Mouse (Mus musculus) liver, embryonic 11.5 days (tissue): ENCODE results near the gene Dnttip1. TPM values are rescaled to one million over a fixed set of nuclear protein-coding genes. Genes with fewer than 3 reads are reported as not detected.

Source experiments
- ATAC-seq: fragments of 200-750 bp; cut with Nextera tagmentation; replicated peaks from 2 replicates; pipeline ENCODE4 v1.8.0; 2017; ENCODE audit warnings: moderate number of reproducible peaks, mild to moderate bottlenecking, moderate TSS enrichment, moderate library complexity; ENCODE audit not compliant: low FRiP score
- DNase-seq: peaks from one replicate; pipeline ENCODE4 v3.0.0-alpha.2; 2017; ENCODE audit warnings: low spot score
- H3K27ac ChIP-seq: fragments of 300-500 bp; sonication (generic); 2 replicates; pipeline ENCODE4 v1.5.1; 2014; ENCODE audit warnings: mild to moderate bottlenecking, low read depth, low read length, control low read depth
- H3K27me3 ChIP-seq: fragments of 300-500 bp; sonication (generic); replicated peaks from 2 replicates; pipeline ENCODE4 v1.6.1; 2014; ENCODE audit warnings: low read length, mixed read lengths; ENCODE audit not compliant: control insufficient read depth, insufficient read depth
- H3K36me3 ChIP-seq: fragments of 300-500 bp; sonication (generic); 2 replicates; pipeline ENCODE4 v1.6.1; 2014; ENCODE audit warnings: mild to moderate bottlenecking, low read length, moderate library complexity, mixed read lengths; ENCODE audit not compliant: control insufficient read depth, insufficient read depth
- H3K4me1 ChIP-seq: fragments of 300-500 bp; sonication (generic); replicated peaks from 2 replicates; pipeline ENCODE4 v1.6.1; 2014; ENCODE audit warnings: low read length, mixed read lengths; ENCODE audit not compliant: control insufficient read depth, insufficient read depth
- H3K4me2 ChIP-seq: fragments of 300-500 bp; sonication (generic); 2 replicates; pipeline ENCODE4 v1.6.1; 2014; ENCODE audit warnings: mild to moderate bottlenecking, control low read depth, moderate library complexity
- H3K4me3 ChIP-seq: fragments of 300-500 bp; sonication (generic); 2 replicates; pipeline ENCODE4 v1.5.1; 2014; ENCODE audit warnings: low read depth, low read length, control low read depth
- H3K9ac ChIP-seq: fragments of 300-500 bp; sonication (generic); 2 replicates; pipeline ENCODE4 v1.6.1; 2014; ENCODE audit warnings: low read depth, low read length, control low read depth
- H3K9me3 ChIP-seq: fragments of 300-500 bp; sonication (generic); 2 replicates; pipeline ENCODE4 v1.6.1; 2016; ENCODE audit warnings: low read length, inconsistent platforms, mixed read lengths; ENCODE audit not compliant: control insufficient read depth
- WGBS: fragments of 180-500 bp; shearing (Covaris S2); extraction: QIAGEN DNeasy Blood & Tissue Kit; methylation state at CpG from one replicate; pipeline ENCODE4 v1.1.7; 2014; 5-methylcytosine and 5-hydroxymethylcytosine counted together
- polyA plus RNA-seq: library from polyadenylated mRNA; unstranded; fragments of >200 nt; fragmentation: Nextera tagmentation; extraction: Ambion mirVana; gene quantifications from 2 replicates; pipeline ENCODE4 v1.2.1, GENCODE M21; 2014

Gene Dnttip1
- polyA plus RNA-seq, 1 experiment from 2014 or later, result 50.3 TPM

DNA sequence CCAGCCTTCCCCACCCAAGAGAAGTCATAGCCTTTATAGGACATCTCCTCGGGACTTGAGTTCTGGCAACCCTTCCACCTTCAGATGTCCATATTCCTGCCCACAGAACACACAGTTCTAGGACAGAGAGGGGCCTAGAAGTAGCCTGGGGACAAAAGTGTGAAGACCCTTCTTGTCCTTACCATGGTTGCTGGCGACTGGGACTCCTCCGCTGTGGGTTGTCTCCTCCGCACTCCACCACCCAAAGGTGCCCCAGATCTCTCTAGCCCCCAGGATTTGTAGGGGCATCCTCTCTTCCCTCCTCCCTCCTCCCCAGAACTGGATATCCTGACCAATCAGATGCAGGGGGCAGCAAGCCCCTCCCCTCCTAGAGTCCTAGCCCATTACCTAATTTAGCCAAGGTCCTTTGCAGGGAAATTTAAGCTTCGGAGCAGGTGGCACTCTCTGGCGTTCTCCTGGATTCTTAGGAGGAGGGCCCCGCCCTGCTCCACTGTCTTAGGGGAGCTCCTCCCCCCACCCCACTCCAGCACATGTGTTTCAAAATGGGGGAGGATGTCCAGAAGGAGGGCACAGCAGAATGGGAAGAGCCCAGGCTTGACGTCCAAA, 33.8 kb downstream of the Dnttip1 start, which contains the start of gene Tnnc2:
Gene Tnnc2, minus strand, starts transcription at position 487 of the 606 bp plus-strand sequence.
- H3K27me3 ChIP-seq, result peaks cover 24% of the 10 kb centered on the region

GRCm38 (mm10) chr2:164781876-164782275, 36.1 kb downstream of the Dnttip1 start:
- no peak overlapping the region for H3K9ac ChIP-seq
- no peaks in the 10 kb centered on the region for H3K36me3 ChIP-seq
- DNase-seq (no peak), ATAC-seq (no peak)
- no peaks in the 10 kb centered on the region for H3K9me3 ChIP-seq
- H3K4me2 ChIP-seq, result no peak overlapping the region
- 0 out of 2 replicates have a peak, but pooled peaks cover 10% of the 10 kb centered on the region for H3K4me1 ChIP-seq
- no peak overlapping the region for H3K4me3 ChIP-seq
- H3K27me3 ChIP-seq, result peaks cover 20% of the 10 kb centered on the region
- WGBS, result 60% methylated on average over 4 of the region's 4 CpGs
- H3K27ac ChIP-seq, result no peak overlapping the region

More for the DNA sequence above, 33.8 kb downstream of the Dnttip1 start, which contains the start of gene Tnnc2:
- Histone ChIP-seq H3K9ac (no peak within 1 kb of the TSS), H3K4me2 (no peak within 1 kb of the TSS), H3K4me3 (no peak within 1 kb of the TSS), H3K4me1 (0 out of 2 replicates have a peak, but pooled peaks cover under 1% of the 10 kb centered on the region), H3K27ac (no peak within 1 kb of the TSS), H3K9me3 (no peaks in the 10 kb centered on the region), H3K36me3 (no peaks in the 10 kb centered on the region)
- DNase-seq (no peak), ATAC-seq (no peak)
- 69% methylated on average over 8 of the region's 8 CpGs for WGBS

- 71% methylated on average over 7 of the region's 7 CpGs for WGBS
- DNase-seq (no peak), ATAC-seq (no peak)
- H3K4me2 ChIP-seq, result no peak overlapping the region; the same call in 1 of the 2 replicates
- H3K4me1 ChIP-seq, result 0 out of 2 replicates have a peak, but pooled peaks cover 14% of the 10 kb centered on the region
- H3K36me3 ChIP-seq, result no peaks in the 10 kb centered on the region
- peaks cover 3% of the 10 kb centered on the region for H3K27me3 ChIP-seq
- no peaks in the 10 kb centered on the region for H3K9me3 ChIP-seq
- H3K9ac ChIP-seq, result no peak overlapping the region
- H3K4me3 ChIP-seq, result no peak overlapping the region
- H3K27ac ChIP-seq, result no peak overlapping the region
Measured at GRCm38 (mm10) chr2:164783926-164784581, 38.3 kb downstream of the Dnttip1 start.

DNA sequence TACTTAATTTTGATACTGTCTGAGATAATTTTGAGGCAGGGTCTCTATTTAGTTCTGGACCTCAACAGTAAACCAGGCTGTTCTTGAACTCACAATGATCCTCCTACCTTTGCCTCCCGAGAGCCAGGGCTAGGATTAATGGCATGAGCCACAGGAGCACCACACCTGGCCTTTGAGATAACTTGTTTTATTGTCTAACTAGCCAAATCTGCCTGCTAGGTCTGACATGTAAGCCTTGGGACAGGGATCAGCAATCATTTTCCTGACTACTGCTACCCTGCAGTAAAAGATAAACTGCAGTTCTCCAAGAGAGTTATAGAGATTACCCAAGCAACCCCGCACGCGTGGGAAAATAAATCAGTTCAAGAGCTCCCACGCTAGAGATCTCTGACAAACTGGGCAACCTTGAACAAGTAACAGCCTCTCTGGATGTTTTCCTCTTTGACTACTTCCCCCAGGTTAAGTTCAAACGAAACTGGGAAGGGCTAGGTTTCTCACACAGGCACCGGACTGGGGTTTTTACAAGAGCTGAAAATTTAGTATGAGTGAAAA, 39.2 kb downstream of the Dnttip1 start:
- DNase-seq (no peak), ATAC-seq (no peak)
- WGBS, result 6% methylated on average over 7 of the region's 7 CpGs
- Histone ChIP-seq H3K36me3 (no peaks in the 10 kb centered on the region), H3K9ac (peak overlapping the region; percentile 66), H3K9me3 (no peaks in the 10 kb centered on the region), H3K27me3 (peaks cover 3% of the 10 kb centered on the region), H3K4me1 (0 out of 2 replicates have a peak, but pooled peaks cover 14% of the 10 kb centered on the region), H3K27ac (0 out of 2 replicates have a peak overlapping the region, but pooled peaks have one; percentile 69), H3K4me3 (peak overlapping the region; percentile 70), H3K4me2 (peak overlapping the region; percentile 91)

- ATAC-seq (peak; percentile 82), DNase-seq (peak; percentile 88)
- Histone ChIP-seq H3K27ac (peak within 1 kb of the TSS; percentile 69), H3K9ac (peak within 1 kb of the TSS; percentile 66), H3K4me2 (peak within 1 kb of the TSS; percentile 91), H3K4me1 (0 out of 2 replicates have a peak, but pooled peaks cover 14% of the 10 kb centered on the region), H3K4me3 (peak within 1 kb of the TSS; percentile 70), H3K27me3 (peaks cover 3% of the 10 kb centered on the region; the same call in 1 of the 2 replicates), H3K36me3 (no peaks in the 10 kb centered on the region), H3K9me3 (no peaks in the 10 kb centered on the region)
- WGBS, result under 1% methylated on average over 84 of the region's 89 CpGs
Measured at GRCm38 (mm10) chr2:164785481-164786387, 40.0 kb downstream of the Dnttip1 start, which contains the start of gene Snx21. Gene Snx21 (plus strand): TSS chr2:164785823.

DNA sequence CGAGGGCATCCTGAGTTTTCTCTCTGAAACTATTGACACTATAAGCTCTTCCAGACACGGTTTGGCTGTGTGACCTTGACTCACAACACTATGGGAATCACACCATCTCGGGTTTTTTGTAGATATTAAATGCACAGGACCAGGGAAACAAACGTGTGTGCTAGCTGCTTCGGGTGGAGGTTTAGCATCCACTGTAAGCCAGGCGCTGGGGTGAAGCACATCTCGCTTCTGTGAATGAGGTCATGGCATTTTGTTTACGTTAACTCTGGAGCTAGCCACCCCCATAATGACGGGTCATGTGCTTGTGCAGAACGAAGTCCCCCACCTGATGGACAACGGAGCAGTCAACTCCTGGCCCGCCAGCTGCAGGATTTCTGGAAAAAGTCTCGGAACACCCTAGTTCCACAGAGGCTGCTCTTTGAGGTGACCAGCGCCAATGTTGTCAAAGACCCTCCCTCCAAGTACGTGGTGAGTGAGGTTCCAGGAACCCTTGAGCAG, 40.7 kb downstream of the Dnttip1 start:
- Histone ChIP-seq H3K36me3 (no peaks in the 10 kb centered on the region), H3K4me1 (0 out of 2 replicates have a peak, but pooled peaks cover 14% of the 10 kb centered on the region), H3K9me3 (no peaks in the 10 kb centered on the region), H3K4me3 (peak overlapping the region; percentile 70), H3K4me2 (peak overlapping the region; percentile 91), H3K9ac (peak overlapping the region; percentile 66), H3K27me3 (peaks cover 3% of the 10 kb centered on the region; the same call in 1 of the 2 replicates), H3K27ac (no peak overlapping the region)
- 12% methylated on average over 15 of the region's 15 CpGs for WGBS
- ATAC-seq (0 out of 2 replicates have a peak, but pooled peaks have one; percentile 3), DNase-seq (no peak)

- DNase-seq (no peak), ATAC-seq (no peak)
- H3K4me1 ChIP-seq, result 0 out of 2 replicates have a peak, but pooled peaks cover 14% of the 10 kb centered on the region
- no peak overlapping the region for H3K9ac ChIP-seq
- H3K27me3 ChIP-seq, result peaks cover 3% of the 10 kb centered on the region; the same call in 1 of the 2 replicates
- no peak overlapping the region; the same call in 1 of the 2 replicates for H3K4me3 ChIP-seq
- H3K9me3 ChIP-seq, result no peaks in the 10 kb centered on the region
- H3K36me3 ChIP-seq, result no peaks in the 10 kb centered on the region
- H3K4me2 ChIP-seq, result peak overlapping the region; percentile 91; the same call in 1 of the 2 replicates
- no peak overlapping the region for H3K27ac ChIP-seq
- 74% methylated on average over 3 of the region's 3 CpGs for WGBS
Measured at GRCm38 (mm10) chr2:164787032-164787431, 41.2 kb downstream of the Dnttip1 start.
